Mouse (Mus musculus) ovary, postnatal 36 days (tissue): ENCODE measurements around the gene Pex10.
"Not testable (repeated sequence)": the region's sequence is repeated elsewhere in the genome, so short reads cannot be mapped to it uniquely, and the experiment has no call there.

ENCODE experiments used
- DNase-seq: peaks from one replicate; pipeline ENCODE4 v3.0.0; 2022; ENCODE audit warnings: low spot score, mixed read lengths

The Pex10 gene

GRCm38 (mm10) chr4:155064474-155064873 is 2.3 kb upstream of the Pex10 start:
- no peak for DNase-seq

GRCm38 (mm10) chr4:155065970-155066833 is 614 bp upstream of the Pex10 start:
- DNase-seq: peak; percentile 81

- DNase-seq: no peak
Measured at GRCm38 (mm10) chr4:155068357-155068972, 1.6 kb downstream of the Pex10 start.

GRCm38 (mm10) chr4:155069191-155069590 is 2.4 kb downstream of the Pex10 start:
- no peak for DNase-seq

- DNase-seq: no peak
Measured at GRCm38 (mm10) chr4:155070199-155070598, 3.4 kb downstream of the Pex10 start.

- DNase-seq: no peak
Measured at GRCm38 (mm10) chr4:155070921-155071320, 4.1 kb downstream of the Pex10 start.

- no peak for DNase-seq
Measured at GRCm38 (mm10) chr4:155074418-155074817, 7.6 kb downstream of the Pex10 start.

GRCm38 (mm10) chr4:155075137-155075536 is 8.3 kb downstream of the Pex10 start:
- DNase-seq: no peak

GRCm38 (mm10) chr4:155075813-155076212 is 9.0 kb downstream of the Pex10 start:
- DNase-seq: no peak

- DNase-seq: no peak
Measured at GRCm38 (mm10) chr4:155076677-155077076, 9.9 kb downstream of the Pex10 start.

GRCm38 (mm10) chr4:155078808-155079207 is 12.0 kb downstream of the Pex10 start:
- DNase-seq: not testable (repeated sequence)

- no peak for DNase-seq
Measured at GRCm38 (mm10) chr4:155079666-155080065, 12.8 kb downstream of the Pex10 start.

GRCm38 (mm10) chr4:155083553-155083952 is 16.7 kb downstream of the Pex10 start:
- DNase-seq: no peak

- no peak for DNase-seq
Measured at GRCm38 (mm10) chr4:155084351-155084750, 17.5 kb downstream of the Pex10 start.

GRCm38 (mm10) chr4:155085206-155086107 is 18.6 kb downstream of the Pex10 start:
- no peak for DNase-seq

GRCm38 (mm10) chr4:155086108-155087024 is 19.6 kb downstream of the Pex10 start, which contains the start of the genes Rer1 and Morn1:
TSS of gene Rer1 (minus strand) at chr4:155086382.
TSS of gene Morn1 (plus strand) at chr4:155086577.
- DNase-seq: peak; percentile 100

- no peak for DNase-seq
Measured at GRCm38 (mm10) chr4:155089241-155089640, 22.4 kb downstream of the Pex10 start.

GRCm38 (mm10) chr4:155090147-155090546 is 23.3 kb downstream of the Pex10 start:
- DNase-seq: no peak

- no peak for DNase-seq
Measured at GRCm38 (mm10) chr4:155090688-155091449, 24.1 kb downstream of the Pex10 start.

- no peak for DNase-seq
Measured at GRCm38 (mm10) chr4:155092718-155093430, 26.1 kb downstream of the Pex10 start.
